Mouse (Mus musculus) cerebellum, adult 2 months (tissue): Measurements from ENCODE around the gene Slc4a4.

Source experiments
- CTCF ChIP-seq: fragments of 200-500 bp; IDR thresholded peaks from 2 replicates; pipeline ENCODE4 v1.5.1; 2011; ENCODE audit warnings: low read depth, mild to moderate bottlenecking, control low read depth, low read length, moderate library complexity, borderline replicate concordance; ENCODE audit not compliant: insufficient read depth
- POLR2A ChIP-seq: fragments of 200-500 bp; IDR thresholded peaks from 2 replicates; pipeline ENCODE4 v1.6.1; 2011; ENCODE audit warnings: low read length, control low read depth, borderline replicate concordance; ENCODE audit not compliant: insufficient read depth

DNA sequence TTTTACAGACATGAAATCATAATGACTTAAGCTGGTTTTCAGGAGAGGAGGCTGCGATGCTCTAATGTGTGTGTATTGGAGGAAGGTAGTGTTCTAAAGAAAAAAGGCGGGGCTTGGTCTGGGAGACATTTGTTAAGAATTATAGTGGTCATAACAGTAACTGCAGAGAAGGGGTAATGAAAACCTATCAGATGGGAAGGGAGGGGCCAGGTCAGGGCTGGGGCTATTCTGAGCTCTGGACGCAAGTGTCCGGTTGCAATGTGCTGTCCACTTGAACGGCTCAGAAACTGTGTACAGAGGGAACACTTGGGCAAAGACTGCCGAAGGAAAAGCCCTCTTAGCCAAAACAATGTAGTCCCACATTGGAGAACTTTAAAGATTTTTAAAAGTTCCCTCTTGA is 52.5 kb downstream of the Slc4a4 start:
- TF ChIP-seq CTCF (no peak), POLR2A (no peak)
